Mouse (Mus musculus): ENCODE measurements around the gene Clybl. TPM values are rescaled to one million over a fixed set of nuclear protein-coding genes. Genes with fewer than 3 reads are reported as not detected.

Gene Clybl
- polyA plus RNA-seq, 1 experiment: 5.4 TPM

GRCm38 (mm10) chr14:122262851-122263659 lies 81.6 kb downstream of the Clybl start:
- H3K4me3 ChIP-seq (replicated peaks; ENCODE audit: control insufficient read depth, low read depth, low read length): no peak overlapping the region
- 84% methylated on average over 16 of the region's 16 CpGs for WGBS
- no peaks in the 10 kb centered on the region for H3K4me1 ChIP-seq (ENCODE audit: control insufficient read depth, insufficient read depth, low read length)
- TF ChIP-seq POLR2A (IDR thresholded peaks at IDR 0.05; ENCODE audit: borderline replicate concordance, control insufficient read depth, low read depth, low read length) (no peak), CTCF (IDR thresholded peaks at IDR 0.05; ENCODE audit: control insufficient read depth, insufficient read depth, low read length) (no peak)
- no peak overlapping the region for H3K27ac ChIP-seq (ENCODE audit: control insufficient read depth, insufficient read depth, low read depth, low read length, poor library complexity)

GRCm38 (mm10) chr14:122265214-122265613 lies 83.7 kb downstream of the Clybl start:
- no peak for TF ChIP-seq POLR2A (IDR thresholded peaks at IDR 0.05; ENCODE audit: borderline replicate concordance, control insufficient read depth, low read depth, low read length)
- no peak for TF ChIP-seq CTCF (IDR thresholded peaks at IDR 0.05; ENCODE audit: control insufficient read depth, insufficient read depth, low read length)
- H3K27ac ChIP-seq (ENCODE audit: control insufficient read depth, insufficient read depth, low read depth, low read length, poor library complexity): no peak overlapping the region
- no peaks in the 10 kb centered on the region for H3K4me1 ChIP-seq (ENCODE audit: control insufficient read depth, insufficient read depth, low read length)
- 82% methylated on average over 7 of the region's 7 CpGs for WGBS
- H3K4me3 ChIP-seq (replicated peaks; ENCODE audit: control insufficient read depth, low read depth, low read length): no peak overlapping the region

DNA sequence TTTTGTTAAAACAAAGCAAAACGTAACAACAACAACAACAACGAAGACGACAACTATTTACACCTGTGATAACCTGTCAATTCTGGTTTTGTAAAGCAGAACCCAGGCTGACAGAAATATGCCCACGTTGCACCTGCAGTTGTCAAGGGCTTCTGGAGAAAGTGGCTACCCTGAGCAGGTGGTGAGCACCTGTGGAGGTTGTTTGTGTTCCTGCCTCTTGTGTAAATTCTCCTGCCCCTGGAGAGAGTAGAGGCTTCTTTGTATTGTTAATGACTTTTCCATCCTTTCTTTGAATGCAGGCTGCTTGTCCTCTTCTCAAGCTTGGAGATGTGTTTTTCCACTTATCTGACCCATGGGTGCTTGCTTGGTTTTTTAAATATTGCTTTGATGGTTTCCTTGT lies 86.1 kb downstream of the Clybl start:
- no peak for TF ChIP-seq CTCF (IDR thresholded peaks at IDR 0.05; ENCODE audit: control insufficient read depth, insufficient read depth, low read length)
- no peak for TF ChIP-seq POLR2A (IDR thresholded peaks at IDR 0.05; ENCODE audit: borderline replicate concordance, control insufficient read depth, low read depth, low read length)
- 74% methylated on average over 4 of the region's 4 CpGs for WGBS

GRCm38 (mm10) chr14:122271104-122271746 lies 89.7 kb downstream of the Clybl start:
- 77% methylated on average over 14 of the region's 14 CpGs for WGBS
- H3K4me3 ChIP-seq (replicated peaks; ENCODE audit: control insufficient read depth, low read depth, low read length): no peak overlapping the region
- H3K27ac ChIP-seq (ENCODE audit: control insufficient read depth, insufficient read depth, low read depth, low read length, poor library complexity): no peak overlapping the region; the same call in 1 of the 2 replicates
- TF ChIP-seq POLR2A (IDR thresholded peaks at IDR 0.05; ENCODE audit: borderline replicate concordance, control insufficient read depth, low read depth, low read length): no peak
- no peak for TF ChIP-seq CTCF (IDR thresholded peaks at IDR 0.05; ENCODE audit: control insufficient read depth, insufficient read depth, low read length)
- H3K4me1 ChIP-seq (ENCODE audit: control insufficient read depth, insufficient read depth, low read length): no peaks in the 10 kb centered on the region

More for the DNA sequence above, 86.1 kb downstream of the Clybl start:
- no peak overlapping the region for H3K4me3 ChIP-seq (replicated peaks; ENCODE audit: control insufficient read depth, low read depth, low read length)
- no peaks in the 10 kb centered on the region for H3K4me1 ChIP-seq (ENCODE audit: control insufficient read depth, insufficient read depth, low read length)
- no peak overlapping the region for H3K27ac ChIP-seq (ENCODE audit: control insufficient read depth, insufficient read depth, low read depth, low read length, poor library complexity)

- no peak overlapping the region for H3K27ac ChIP-seq (ENCODE audit: control insufficient read depth, insufficient read depth, low read depth, low read length, poor library complexity)
- 90% methylated on average over 8 of the region's 8 CpGs for WGBS
- TF ChIP-seq POLR2A (IDR thresholded peaks at IDR 0.05; ENCODE audit: borderline replicate concordance, control insufficient read depth, low read depth, low read length) (no peak), CTCF (IDR thresholded peaks at IDR 0.05; ENCODE audit: control insufficient read depth, insufficient read depth, low read length) (no peak)
These were observed 95.6 kb downstream of the Clybl start for GRCm38 (mm10) chr14:122277142-122277541.

GRCm38 (mm10) chr14:122279462-122280308 lies 98.2 kb downstream of the Clybl start:
- H3K4me1 ChIP-seq (ENCODE audit: control insufficient read depth, insufficient read depth, low read length): no peaks in the 10 kb centered on the region
- 84% methylated on average over 16 of the region's 16 CpGs for WGBS
- TF ChIP-seq CTCF (IDR thresholded peaks at IDR 0.05; ENCODE audit: control insufficient read depth, insufficient read depth, low read length): no peak
- no peak for TF ChIP-seq POLR2A (IDR thresholded peaks at IDR 0.05; ENCODE audit: borderline replicate concordance, control insufficient read depth, low read depth, low read length)
- no peak overlapping the region for H3K4me3 ChIP-seq (replicated peaks; ENCODE audit: control insufficient read depth, low read depth, low read length)
- H3K27ac ChIP-seq (ENCODE audit: control insufficient read depth, insufficient read depth, low read depth, low read length, poor library complexity): no peak overlapping the region

More at GRCm38 (mm10) chr14:122277142-122277541, 95.6 kb downstream of the Clybl start:
- H3K4me3 ChIP-seq (replicated peaks; ENCODE audit: control insufficient read depth, low read depth, low read length): no peak overlapping the region
- H3K4me1 ChIP-seq (ENCODE audit: control insufficient read depth, insufficient read depth, low read length): no peaks in the 10 kb centered on the region

DNA sequence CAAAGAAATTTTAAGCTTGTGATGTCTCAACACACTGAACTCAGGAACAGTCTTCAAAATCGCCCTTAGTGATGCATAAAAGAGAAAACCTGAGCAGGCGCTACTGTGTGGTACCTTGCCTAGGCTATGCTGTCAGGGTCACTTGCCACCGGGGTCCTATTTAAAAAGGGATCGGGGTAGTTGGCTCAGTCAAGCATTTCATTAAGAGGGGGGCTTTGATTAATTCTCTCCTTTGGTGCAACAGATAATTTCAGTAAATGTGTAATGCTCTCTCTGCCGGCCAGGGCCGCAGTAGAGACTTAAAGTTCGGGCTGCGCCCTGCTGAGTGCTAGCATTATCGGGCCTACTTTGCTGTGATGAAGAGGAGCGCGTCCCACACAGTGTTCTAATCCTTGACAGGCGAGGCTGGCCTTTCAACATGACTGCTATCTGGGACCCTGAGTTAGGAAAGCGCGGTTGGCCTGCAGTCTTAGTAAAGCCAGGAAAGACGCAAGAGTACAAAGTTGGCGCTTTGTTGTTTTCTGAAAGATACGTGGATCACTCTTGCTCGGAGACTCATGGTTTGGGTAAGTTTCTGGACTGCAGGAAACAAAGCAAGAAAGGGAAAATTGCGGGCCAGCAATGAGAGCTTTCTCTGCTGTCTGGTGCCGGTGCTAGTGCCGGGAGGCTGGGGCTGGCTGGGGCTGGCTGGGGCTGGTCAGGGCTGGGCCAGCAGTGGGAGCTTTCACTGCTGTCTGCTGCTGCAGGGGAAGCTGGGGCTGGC lies 99.0 kb downstream of the Clybl start:
- Histone ChIP-seq H3K27ac (ENCODE audit: control insufficient read depth, insufficient read depth, low read depth, low read length, poor library complexity) (no peak overlapping the region), H3K4me1 (ENCODE audit: control insufficient read depth, insufficient read depth, low read length) (no peaks in the 10 kb centered on the region), H3K4me3 (replicated peaks; ENCODE audit: control insufficient read depth, low read depth, low read length) (no peak overlapping the region)
- WGBS: 87% methylated on average over 21 of the region's 21 CpGs
- TF ChIP-seq POLR2A (IDR thresholded peaks at IDR 0.05; ENCODE audit: borderline replicate concordance, control insufficient read depth, low read depth, low read length) (no peak), CTCF (IDR thresholded peaks at IDR 0.05; ENCODE audit: control insufficient read depth, insufficient read depth, low read length) (no peak)
